Mouse (Mus musculus): Measurements from ENCODE around the gene Max. TPM values are rescaled to one million over a fixed set of nuclear protein-coding genes. Genes with fewer than 3 reads are reported as not detected.

Gene Max
- total RNA-seq (2021) = 10 to 100 TPM; 78.8 to 80.9 TPM

- DNase-seq = peak; percentile 100
- intact Hi-C loops (cut with DNase I) = no loop called here
Observed at GRCm38 (mm10) chr12:76961932-76962891, at the start of gene Max. TSS of gene Max (minus strand) at chr12:76962201.

- peak; percentile 24 for DNase-seq
- intact Hi-C loops (cut with DNase I) = no loop called here
Observed at GRCm38 (mm10) chr12:77011092-77011720, 49.2 kb upstream of the Max start.

DNA sequence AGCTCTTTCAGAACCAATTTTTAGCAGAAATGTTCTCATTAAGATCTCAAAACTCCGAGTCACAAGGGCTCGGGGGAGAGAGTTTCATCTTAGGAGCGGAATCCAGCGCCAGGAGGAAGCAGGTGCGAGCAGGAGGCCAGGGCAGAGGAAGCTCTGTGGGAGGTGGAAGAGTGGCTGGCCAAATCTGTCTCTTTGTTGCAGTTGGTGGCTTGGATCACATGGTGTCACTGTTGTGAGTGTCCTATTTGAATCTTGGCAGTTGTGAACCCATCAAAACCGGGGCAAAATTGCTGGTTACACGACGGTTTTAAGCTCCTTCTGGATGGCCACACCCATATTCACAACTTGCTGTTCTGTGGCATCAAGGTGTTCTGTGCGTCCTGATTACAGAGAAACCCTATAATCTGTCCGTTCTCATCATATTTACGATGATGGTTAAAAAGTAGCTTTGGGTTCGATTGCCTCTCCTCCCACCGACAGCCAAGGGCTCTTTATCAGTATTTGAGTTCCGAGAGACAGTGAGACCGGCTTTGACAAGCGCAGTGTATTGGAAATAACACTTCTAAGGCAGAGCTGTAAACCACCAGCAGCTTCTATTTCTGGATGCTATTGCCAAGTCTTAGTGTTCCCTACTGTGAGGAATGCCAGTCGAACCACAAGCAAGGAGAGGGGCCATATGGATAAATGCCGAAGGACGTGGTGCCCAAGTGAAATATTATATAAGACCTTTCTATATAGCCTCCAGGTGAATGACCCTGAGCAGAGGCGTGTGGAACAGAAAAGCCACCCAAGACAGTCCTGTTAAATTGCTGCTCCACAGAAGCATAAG lies 47.4 kb upstream of the Max start:
- intact Hi-C loops (cut with DNase I) = loop anchor here (5.0 to 10.0 kb wide), 3 partner anchors 228 to 655 kb away; partner anchors contain the start of gene Fut8
- DNase-seq = peak; percentile 65

GRCm38 (mm10) chr12:77004893-77005292 lies 42.9 kb upstream of the Max start:
- intact Hi-C loops (cut with DNase I) = loop anchor here (5.0 to 10.0 kb wide), 3 partner anchors 232 to 660 kb away; partner anchors contain the start of gene Fut8
- DNase-seq = no peak

- intact Hi-C loops (cut with DNase I) = loop anchor here (10.0 kb wide), 2 partner anchors 562 to 662 kb away; no protein-coding TSS in a partner anchor
- no peak for DNase-seq
Observed at GRCm38 (mm10) chr12:77002551-77003228, 40.7 kb upstream of the Max start.

DNA sequence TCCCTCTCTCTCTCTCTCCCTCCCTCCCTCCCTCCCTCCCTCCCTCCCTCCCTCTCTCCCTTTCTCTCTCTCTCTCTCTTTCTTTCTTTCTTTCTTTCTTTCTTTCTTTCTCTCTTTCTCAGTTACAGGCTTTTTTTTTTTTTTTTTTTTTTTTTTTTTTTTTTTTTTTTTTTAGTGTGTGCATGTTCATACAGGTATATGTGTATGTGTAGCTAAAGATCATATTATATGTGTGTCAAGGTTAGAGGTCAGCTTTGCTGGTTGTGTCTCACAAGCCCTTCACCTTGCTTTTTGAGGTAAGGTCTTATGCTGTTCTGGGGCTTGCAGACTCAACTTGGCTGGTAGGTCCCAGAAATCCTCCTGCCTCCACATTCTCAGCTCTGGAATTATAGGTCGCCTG lies 39.3 kb upstream of the Max start:
- intact Hi-C loops (cut with DNase I) = loop anchor here (2.0 to 10.0 kb wide), 3 partner anchors 563 to 1087 kb away; no protein-coding TSS in a partner anchor
- DNase-seq = no peak

- intact Hi-C loops (cut with DNase I) = loop anchor here (2.0 to 10.0 kb wide), 3 partner anchors 564 to 1088 kb away; no protein-coding TSS in a partner anchor
- peak; percentile 81 for DNase-seq
Observed at GRCm38 (mm10) chr12:77000705-77001284, 38.8 kb upstream of the Max start.

- DNase-seq = peak; percentile 66
- intact Hi-C loops (cut with DNase I) = loop anchor here (2.0 to 10.0 kb wide), 3 partner anchors 565 to 1089 kb away; no protein-coding TSS in a partner anchor
Observed at GRCm38 (mm10) chr12:77000096-77000704, 38.2 kb upstream of the Max start.

DNA sequence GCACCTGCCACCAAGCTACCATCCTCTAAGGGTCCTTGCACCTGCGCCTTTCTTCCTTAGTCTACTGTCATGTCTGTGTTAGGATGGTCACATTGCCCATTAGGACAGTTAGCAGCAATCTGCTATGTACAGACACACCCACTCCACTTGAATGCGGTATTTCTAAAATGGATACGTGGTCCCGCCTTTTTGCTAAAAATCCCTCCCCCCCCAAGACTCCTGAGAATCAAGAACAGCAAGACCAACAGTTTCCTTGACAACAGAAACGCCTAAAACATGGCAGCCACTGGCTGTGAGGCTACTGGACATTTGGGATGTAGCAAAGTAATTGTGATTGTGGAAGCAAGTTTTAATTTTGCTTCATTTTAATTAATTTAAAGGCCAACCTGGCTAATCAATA lies 32.8 kb upstream of the Max start:
- intact Hi-C loops (cut with DNase I) = no loop called here
- DNase-seq = no peak

DNA sequence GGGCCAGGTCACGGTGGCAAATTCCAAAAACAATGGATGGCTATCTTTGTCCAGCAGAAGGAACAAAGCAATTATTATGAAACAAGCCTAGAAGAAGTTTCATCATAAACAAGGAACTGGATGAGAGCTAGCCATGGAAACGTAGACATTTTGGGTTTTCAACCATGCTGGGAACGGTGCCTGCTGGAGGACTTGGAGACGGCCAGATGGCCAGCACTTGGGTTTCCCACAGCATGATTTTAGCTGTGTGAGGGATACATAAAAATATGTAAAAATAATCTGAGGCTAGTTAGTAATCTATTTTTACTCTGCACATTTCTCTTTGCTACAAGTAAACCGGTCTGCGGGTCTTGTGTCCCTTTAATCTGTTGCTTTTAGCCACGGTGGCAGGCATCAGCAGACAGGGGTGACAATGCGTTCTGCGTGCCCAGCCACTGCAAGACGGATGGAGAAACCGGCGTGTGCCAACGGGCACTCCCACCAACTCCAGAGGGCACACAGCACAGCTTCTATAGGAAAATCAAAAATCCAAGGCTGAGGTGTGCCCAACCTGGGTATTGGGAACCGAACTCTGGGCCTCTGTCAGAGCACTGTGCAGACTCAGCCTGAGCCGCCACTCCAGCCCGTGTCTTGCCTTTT lies 31.0 kb upstream of the Max start:
- intact Hi-C loops (cut with DNase I) = no loop called here
- DNase-seq = peak; percentile 38

DNA sequence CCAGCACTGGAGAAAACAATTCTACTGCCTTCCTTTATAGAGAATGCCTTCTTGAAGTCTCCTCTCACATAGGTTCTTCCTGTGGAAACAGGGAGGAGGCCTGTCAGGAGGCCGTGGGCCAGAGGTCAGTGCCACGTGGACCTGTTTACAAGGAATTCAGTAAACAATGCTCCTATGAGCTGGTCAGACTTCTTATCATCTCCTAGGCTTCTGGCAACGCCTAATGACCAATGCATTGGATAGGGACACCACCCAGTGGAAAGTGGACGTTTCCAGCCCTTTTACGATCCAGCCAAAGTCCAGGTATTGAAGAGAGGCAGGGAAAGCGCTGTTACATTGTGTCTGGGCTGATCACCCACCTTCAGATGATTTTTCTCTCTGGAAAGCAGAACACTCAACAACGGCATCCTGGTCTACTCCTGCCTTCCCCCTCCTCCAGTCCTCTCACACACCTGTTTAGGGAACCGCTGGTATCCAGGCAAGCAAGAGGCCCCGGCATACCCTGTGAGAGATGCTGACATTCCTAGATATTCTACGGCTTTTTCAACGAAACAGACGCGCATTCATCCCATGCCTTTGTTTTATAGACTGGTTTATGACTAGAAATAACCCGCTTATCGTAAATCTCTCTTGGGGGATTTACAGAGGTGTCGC lies 20.9 kb upstream of the Max start:
- intact Hi-C loops (cut with DNase I) = no loop called here
- DNase-seq = no peak

DNA sequence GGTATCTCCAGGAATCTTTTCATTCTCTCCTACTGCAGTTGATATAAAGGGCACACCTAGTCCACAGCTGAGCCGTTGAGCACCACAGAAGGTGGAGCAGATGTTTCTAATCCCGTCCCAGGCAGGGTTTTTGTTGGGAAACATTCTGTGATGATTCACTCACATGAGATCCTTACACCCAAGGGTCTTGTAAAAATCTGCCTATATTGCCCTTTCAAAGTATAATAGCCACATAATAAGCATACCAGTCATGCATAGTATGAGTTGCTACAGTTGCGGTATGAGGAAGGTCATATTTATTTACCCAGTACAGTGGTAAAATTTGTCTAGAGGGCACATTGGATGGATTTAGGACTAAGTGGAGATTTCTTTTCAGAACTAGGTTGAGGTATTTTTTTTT lies 17.5 kb upstream of the Max start:
- DNase-seq = no peak
- intact Hi-C loops (cut with DNase I) = no loop called here

GRCm38 (mm10) chr12:76972669-76973068 lies 10.7 kb upstream of the Max start:
- intact Hi-C loops (cut with DNase I) = no loop called here
- no peak for DNase-seq

- no peak for DNase-seq
- intact Hi-C loops (cut with DNase I) = no loop called here
Observed at GRCm38 (mm10) chr12:76972241-76972640, 10.2 kb upstream of the Max start.

DNA sequence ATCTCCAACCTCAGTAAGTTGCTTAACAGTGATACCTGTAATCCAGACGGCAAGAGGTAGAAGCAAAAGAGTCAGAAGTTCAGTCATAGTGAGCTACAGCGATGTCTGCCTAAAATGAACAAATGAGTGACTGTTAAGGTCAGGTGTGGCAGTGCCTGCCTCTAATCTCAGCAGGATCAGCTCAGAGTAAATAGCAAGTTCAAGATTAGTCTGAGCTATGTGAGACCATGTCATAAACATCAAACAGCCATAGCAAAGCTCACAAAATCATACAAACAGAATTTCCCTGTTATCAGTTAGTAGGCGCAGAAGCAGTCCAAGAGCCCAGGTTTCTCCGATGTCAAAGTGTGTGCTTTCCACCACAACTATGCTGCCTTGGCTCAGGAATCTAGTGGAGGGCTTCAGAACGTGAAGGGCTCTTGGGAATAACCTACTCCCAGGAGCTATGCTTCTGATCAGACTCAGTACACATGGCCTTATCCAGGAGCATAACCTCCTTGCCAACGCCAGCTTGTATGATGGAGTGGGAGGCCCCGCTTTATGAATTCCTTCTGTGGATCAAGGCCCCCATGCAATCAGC lies 9.7 kb upstream of the Max start:
- intact Hi-C loops (cut with DNase I) = no loop called here
- DNase-seq = no peak

GRCm38 (mm10) chr12:76965876-76966275 lies 3.9 kb upstream of the Max start:
- no peak for DNase-seq
- intact Hi-C loops (cut with DNase I) = no loop called here

DNA sequence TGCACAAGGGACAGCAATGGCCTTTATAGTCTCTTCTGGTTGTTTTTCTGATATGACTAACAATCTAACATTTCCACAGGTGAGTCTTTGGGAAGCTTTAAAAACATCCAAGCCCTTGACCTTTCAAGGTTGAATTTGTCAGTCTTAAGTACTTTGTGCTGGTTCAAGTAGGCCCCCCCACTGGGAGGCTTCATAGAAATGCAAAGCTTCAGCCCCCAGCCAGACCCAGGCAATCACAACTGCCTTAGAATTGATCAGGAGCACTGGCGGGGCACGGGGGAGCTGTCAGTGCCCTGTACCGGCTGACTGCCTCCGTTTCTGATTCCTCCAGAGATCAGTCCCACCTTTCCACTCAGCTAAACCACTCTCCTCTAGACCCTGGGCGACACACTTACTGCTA lies 3.1 kb upstream of the Max start:
- intact Hi-C loops (cut with DNase I) = no loop called here
- DNase-seq = no peak
